Mouse (Mus musculus) forebrain, embryonic 11.5 days (tissue): ENCODE results near the gene Clns1a. TPM values are rescaled to one million over a fixed set of nuclear protein-coding genes. Genes with fewer than 3 reads are reported as not detected.

ENCODE experiments used
- ATAC-seq: fragments of 200-750 bp; cut with Nextera tagmentation; replicated peaks from 2 replicates; pipeline ENCODE4 v1.8.0; 2017; ENCODE audit warnings: moderate TSS enrichment; ENCODE audit not compliant: low FRiP score
- DNase-seq: peaks from one replicate; pipeline ENCODE4 v3.0.0-alpha.2; 2017; ENCODE audit warnings: low spot score
- H3K27ac ChIP-seq: fragments of 300-500 bp; sonication (generic); 2 replicates; pipeline ENCODE4 v1.5.1; 2014; ENCODE audit warnings: low read depth, low read length
- H3K27me3 ChIP-seq: fragments of 300-500 bp; sonication (generic); 2 replicates; pipeline ENCODE4 v1.6.1; 2014; ENCODE audit warnings: mild to moderate bottlenecking, low read length, mixed read lengths; ENCODE audit not compliant: control insufficient read depth, insufficient read depth
- H3K36me3 ChIP-seq: fragments of 300-500 bp; sonication (generic); 2 replicates; pipeline ENCODE4 v1.6.1; 2014; ENCODE audit warnings: mild to moderate bottlenecking, low read length, moderate library complexity, mixed read lengths; ENCODE audit not compliant: control insufficient read depth, insufficient read depth
- H3K4me1 ChIP-seq: fragments of 300-500 bp; sonication (generic); replicated peaks from 2 replicates; pipeline ENCODE4 v1.6.1; 2014; ENCODE audit warnings: low read length, mixed read lengths; ENCODE audit not compliant: control insufficient read depth, insufficient read depth
- H3K4me2 ChIP-seq: fragments of 300-500 bp; sonication (generic); 2 replicates; pipeline ENCODE4 v1.6.1; 2014; ENCODE audit warnings: low read depth, mild to moderate bottlenecking, low read length, moderate library complexity, mixed read lengths; ENCODE audit not compliant: severe bottlenecking
- H3K4me3 ChIP-seq: fragments of 300-500 bp; sonication (generic); 2 replicates; pipeline ENCODE4 v1.5.1; 2014; ENCODE audit warnings: low read depth, low read length
- H3K9ac ChIP-seq: fragments of 300-500 bp; sonication (generic); 2 replicates; pipeline ENCODE4 v1.6.1; 2014; ENCODE audit warnings: low read length
- H3K9me3 ChIP-seq: fragments of 300-500 bp; sonication (generic); 2 replicates; pipeline ENCODE4 v1.6.1; 2016; ENCODE audit warnings: low read length, mixed read lengths; ENCODE audit not compliant: control insufficient read depth
- WGBS: fragments of 180-500 bp; shearing (Covaris S2); extraction: QIAGEN DNeasy Blood & Tissue Kit; methylation state at CpG from one replicate; pipeline ENCODE4 v1.1.7; 2014; 5-methylcytosine and 5-hydroxymethylcytosine counted together
- polyA plus RNA-seq: library from polyadenylated mRNA; unstranded; fragments of >200 nt; fragmentation: Nextera tagmentation; extraction: Ambion mirVana; gene quantifications from 2 replicates; pipeline ENCODE4 v1.2.1, GENCODE M21; 2014

Gene Clns1a
- polyA plus RNA-seq, 1 experiment from 2014 or later: 250 TPM

DNA sequence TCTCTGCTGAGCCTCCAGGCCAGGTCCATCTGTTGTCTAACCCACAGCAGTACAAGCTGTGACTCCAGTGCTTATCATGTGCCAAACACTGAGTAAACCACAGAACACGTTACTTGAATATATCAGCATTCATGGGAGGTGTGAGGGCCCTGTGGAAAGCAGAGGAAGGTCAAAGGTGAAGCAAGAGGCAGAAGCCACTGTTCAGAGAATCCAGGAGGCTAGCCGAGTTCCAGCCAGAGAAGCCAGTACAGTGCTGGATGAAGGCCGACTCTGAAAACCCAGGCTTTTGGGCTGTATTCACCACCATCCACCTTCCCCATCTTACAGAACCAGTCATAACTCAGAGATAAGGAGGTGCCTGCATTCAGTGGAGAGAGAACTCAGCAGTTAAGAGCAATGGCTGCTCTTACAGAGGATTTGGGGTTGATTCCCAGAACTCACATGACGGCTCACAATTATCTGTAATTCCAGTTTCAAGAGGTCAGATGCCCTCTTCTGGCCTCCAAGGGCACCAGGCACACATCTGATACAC lies 50.8 kb downstream of the Clns1a start:
- ATAC-seq (no peak), DNase-seq (no peak)
- Histone ChIP-seq H3K9ac (no peak overlapping the region), H3K27ac (no peak overlapping the region), H3K4me3 (no peak overlapping the region), H3K9me3 (no peaks in the 10 kb centered on the region), H3K27me3 (no peaks in the 10 kb centered on the region), H3K4me1 (peaks cover 2% of the 10 kb centered on the region; the same call in 1 of the 2 replicates), H3K36me3 (no peaks in the 10 kb centered on the region), H3K4me2 (no peak overlapping the region)
- WGBS: 75% methylated on average over 4 of the region's 4 CpGs

- peak; percentile 88 for DNase-seq
- peak; percentile 74 for ATAC-seq
- no peaks in the 10 kb centered on the region for H3K9me3 ChIP-seq
- no peak overlapping the region for H3K27ac ChIP-seq
- H3K27me3 ChIP-seq: no peaks in the 10 kb centered on the region
- WGBS: 29% methylated on average over 28 of the region's 28 CpGs
- H3K4me3 ChIP-seq: no peak overlapping the region
- H3K4me1 ChIP-seq: peaks cover 2% of the 10 kb centered on the region; the same call in 1 of the 2 replicates
- H3K4me2 ChIP-seq: peak overlapping the region; percentile 21; the same call in 1 of the 2 replicates
- peak overlapping the region; percentile 20; the same call in 1 of the 2 replicates for H3K9ac ChIP-seq
- H3K36me3 ChIP-seq: no peaks in the 10 kb centered on the region
Observed at GRCm38 (mm10) chr7:97747787-97748497, 51.5 kb downstream of the Clns1a start.

DNA sequence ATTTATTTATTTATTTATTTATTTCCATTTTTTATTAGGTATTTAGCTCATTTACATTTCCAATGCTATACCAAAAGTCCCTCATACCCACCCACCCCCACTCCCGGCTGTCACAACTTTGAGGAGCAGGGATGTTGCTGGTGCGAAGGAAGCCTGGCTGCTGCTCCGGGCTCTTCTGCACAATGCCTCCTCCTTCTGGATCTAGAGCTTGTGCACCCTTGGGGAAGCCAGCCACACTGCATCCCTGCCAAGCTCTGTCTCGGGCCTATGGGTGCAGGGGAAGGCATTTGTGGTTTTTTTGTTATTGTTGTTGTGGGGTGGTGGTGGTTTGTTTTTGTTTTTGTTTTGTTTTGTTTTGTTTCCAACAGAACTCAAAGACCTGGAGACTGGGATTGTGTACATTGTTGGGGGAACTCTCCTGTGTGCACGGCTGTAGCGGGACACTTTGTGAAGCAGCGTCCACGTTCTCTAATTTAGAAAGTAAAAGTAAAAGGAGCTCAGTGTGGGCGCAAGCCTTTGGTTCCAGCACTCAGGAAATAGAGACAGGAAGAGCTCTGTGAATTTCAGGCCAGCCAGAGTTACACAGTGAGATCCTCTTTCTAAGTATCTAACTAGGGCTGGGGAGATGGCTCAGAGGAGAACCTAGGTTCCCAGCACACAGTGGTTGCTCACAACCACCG lies 52.2 kb downstream of the Clns1a start:
- 64% methylated on average over 10 of the region's 10 CpGs for WGBS
- DNase-seq (no peak), ATAC-seq (peak; percentile 33; the same call in 1 of the 2 replicates)
- H3K4me3 ChIP-seq: no peak overlapping the region
- no peaks in the 10 kb centered on the region for H3K9me3 ChIP-seq
- no peaks in the 10 kb centered on the region for H3K27me3 ChIP-seq
- H3K27ac ChIP-seq: no peak overlapping the region
- peaks cover 2% of the 10 kb centered on the region; the same call in 1 of the 2 replicates for H3K4me1 ChIP-seq
- no peaks in the 10 kb centered on the region for H3K36me3 ChIP-seq
- peak overlapping the region; percentile 23; the same call in 1 of the 2 replicates for H3K9ac ChIP-seq
- 0 out of 2 replicates have a peak overlapping the region, but pooled peaks have one; percentile 15 for H3K4me2 ChIP-seq

- H3K4me2 ChIP-seq: 0 out of 2 replicates have a peak overlapping the region, but pooled peaks have one; percentile 15
- ATAC-seq (no peak; the same call in 1 of the 2 replicates), DNase-seq (peak; percentile 58)
- no peaks in the 10 kb centered on the region for H3K9me3 ChIP-seq
- no peaks in the 10 kb centered on the region for H3K27me3 ChIP-seq
- peaks cover 2% of the 10 kb centered on the region; the same call in 1 of the 2 replicates for H3K4me1 ChIP-seq
- H3K27ac ChIP-seq: no peak overlapping the region
- no peak overlapping the region for H3K4me3 ChIP-seq
- 32% methylated on average over 19 of the region's 19 CpGs for WGBS
- H3K36me3 ChIP-seq: no peaks in the 10 kb centered on the region
- peak overlapping the region; percentile 23; the same call in 1 of the 2 replicates for H3K9ac ChIP-seq
Observed at GRCm38 (mm10) chr7:97749207-97750190, 53.1 kb downstream of the Clns1a start.

DNA sequence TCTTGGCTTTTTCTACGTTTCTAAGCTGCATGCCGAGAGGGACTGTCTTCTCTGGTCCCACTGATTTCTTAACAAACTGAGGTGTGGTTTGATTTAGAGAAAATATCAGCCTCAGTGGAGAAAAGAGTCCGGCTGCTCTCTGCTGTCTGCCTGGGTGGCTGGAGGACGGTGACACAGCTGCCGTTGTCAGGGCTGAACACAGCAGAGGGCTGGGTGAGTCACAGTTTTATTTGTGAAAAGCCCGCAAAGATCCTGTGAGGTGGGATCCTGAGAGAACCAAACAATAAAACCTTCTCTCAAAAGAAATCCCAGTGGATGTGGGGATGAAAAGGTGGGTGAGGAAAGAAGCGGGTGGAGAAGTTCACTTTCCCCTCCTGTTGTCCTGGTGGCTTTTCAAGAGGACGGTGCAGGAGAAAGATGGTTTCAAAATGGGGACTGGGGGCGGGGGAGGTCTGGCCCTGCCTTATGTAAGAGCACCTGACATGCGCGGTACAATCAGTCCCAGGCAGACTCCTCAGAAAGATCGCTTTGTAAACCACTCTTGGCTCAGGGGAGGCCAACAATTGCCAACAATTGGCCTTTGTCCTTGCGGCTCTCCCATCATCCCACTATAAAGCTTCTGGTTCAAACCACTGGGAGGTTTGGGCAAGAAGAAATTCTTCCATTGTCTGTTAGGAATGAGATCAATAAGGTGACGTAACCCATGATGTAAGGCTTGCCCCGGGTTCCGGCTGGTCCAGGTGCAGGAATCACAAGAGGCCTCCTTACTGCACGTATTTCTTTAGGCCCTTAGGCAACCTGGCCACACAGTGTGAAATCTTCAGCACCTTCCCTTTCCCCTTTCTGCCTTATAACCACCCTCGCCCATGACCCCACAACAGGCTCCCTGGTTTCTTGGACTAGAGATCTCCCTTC lies 60.8 kb downstream of the Clns1a start:
- ATAC-seq (peak; percentile 78), DNase-seq (no peak)
- Histone ChIP-seq H3K4me1 (peaks cover 4% of the 10 kb centered on the region; the same call in 1 of the 2 replicates), H3K36me3 (no peaks in the 10 kb centered on the region), H3K4me3 (no peak overlapping the region), H3K27me3 (no peaks in the 10 kb centered on the region), H3K9ac (peak overlapping the region; percentile 24), H3K9me3 (no peaks in the 10 kb centered on the region), H3K27ac (peak overlapping the region; percentile 18; the same call in 1 of the 2 replicates), H3K4me2 (peak overlapping the region; percentile 31; the same call in 1 of the 2 replicates)
- 29% methylated on average over 18 of the region's 18 CpGs for WGBS

DNA sequence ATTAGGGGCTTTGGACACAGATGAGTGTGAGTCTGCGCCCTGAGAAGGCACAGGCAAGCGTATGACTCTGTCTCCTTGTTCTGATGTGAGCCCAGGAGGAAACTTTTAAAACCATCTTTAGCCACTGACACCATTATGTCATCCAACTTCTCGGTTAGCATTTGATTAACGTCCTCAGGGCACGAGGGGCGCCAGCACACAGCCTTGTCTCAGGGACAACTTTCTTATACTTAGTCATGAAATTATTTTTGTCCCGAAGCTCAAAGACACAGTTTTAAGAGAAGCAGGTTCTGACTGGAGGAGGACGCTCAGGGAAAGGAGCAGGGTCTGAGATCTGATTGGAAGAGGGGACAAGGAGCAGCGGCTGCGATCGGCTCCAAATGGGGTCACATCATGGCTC lies 68.2 kb downstream of the Clns1a start:
- Histone ChIP-seq H3K4me3 (no peak overlapping the region), H3K4me1 (no peaks in the 10 kb centered on the region), H3K9me3 (no peaks in the 10 kb centered on the region), H3K4me2 (no peak overlapping the region), H3K27ac (no peak overlapping the region), H3K36me3 (no peaks in the 10 kb centered on the region), H3K27me3 (no peaks in the 10 kb centered on the region), H3K9ac (no peak overlapping the region)
- WGBS: 87% methylated on average over 11 of the region's 11 CpGs
- ATAC-seq (no peak), DNase-seq (no peak)

- H3K4me1 ChIP-seq: no peaks in the 10 kb centered on the region
- no peak overlapping the region for H3K4me2 ChIP-seq
- H3K4me3 ChIP-seq: no peak overlapping the region
- no peaks in the 10 kb centered on the region for H3K9me3 ChIP-seq
- WGBS: 92% methylated on average over 21 of the region's 21 CpGs
- no peak overlapping the region for H3K9ac ChIP-seq
- no peak for ATAC-seq
- no peak overlapping the region for H3K27ac ChIP-seq
- no peaks in the 10 kb centered on the region for H3K36me3 ChIP-seq
- no peak for DNase-seq
- no peaks in the 10 kb centered on the region for H3K27me3 ChIP-seq
Observed at GRCm38 (mm10) chr7:97765181-97765962, 68.9 kb downstream of the Clns1a start.
